Mouse (Mus musculus) left cerebral cortex, adult 9 months (tissue): ENCODE results near the gene Bbs9.
"Not testable (repeated sequence)": the region's sequence is repeated elsewhere in the genome, so short reads cannot be mapped to it uniquely, and the experiment has no call there.

Source experiments
- DNase-seq, 2 experiments: peaks; one replicate each; pipeline ENCODE4 v3.0.0; 2022; ENCODE audit warnings: low spot score in 2 of 2

Bbs9 gene

DNA sequence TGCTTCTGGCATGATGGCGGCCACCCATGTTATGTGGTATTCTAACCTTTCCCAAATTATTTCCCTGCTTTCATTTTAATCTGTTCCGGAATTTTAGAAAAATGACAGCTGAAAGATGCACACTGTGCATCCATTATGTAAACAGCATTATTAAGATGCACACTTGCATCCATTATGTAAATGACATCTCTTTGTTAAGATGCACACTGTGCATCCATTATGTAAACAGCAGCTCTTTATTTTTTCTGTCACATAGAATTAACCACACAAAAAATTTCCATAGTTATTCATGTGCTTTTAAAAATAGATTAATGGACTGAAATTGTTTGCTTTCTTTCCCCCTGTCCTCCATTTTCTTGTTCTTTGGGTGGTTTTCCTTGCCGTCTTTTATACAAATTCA lies 373.3 kb downstream of the Bbs9 start:
- DNase-seq: no peak

DNA sequence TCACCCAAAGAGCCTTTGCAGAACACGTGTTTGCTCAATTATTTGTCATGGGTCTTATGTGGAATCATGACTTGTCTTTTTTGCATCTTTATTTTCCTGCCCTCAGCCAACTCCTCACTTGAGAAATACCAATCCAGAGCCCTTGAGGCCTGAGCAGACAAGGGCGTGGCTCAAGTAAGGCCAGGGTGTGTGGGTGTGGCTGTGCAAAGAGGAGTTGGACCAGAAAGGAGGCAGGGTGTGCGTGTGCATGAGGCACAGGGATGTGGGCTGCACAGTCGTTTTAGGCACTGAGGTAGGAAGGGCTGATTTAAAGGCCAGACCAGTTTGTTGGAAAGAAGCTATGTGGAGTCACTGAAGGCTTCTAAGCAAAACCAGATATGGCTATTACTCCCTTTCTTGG lies 373.7 kb downstream of the Bbs9 start:
- no peak for DNase-seq

DNA sequence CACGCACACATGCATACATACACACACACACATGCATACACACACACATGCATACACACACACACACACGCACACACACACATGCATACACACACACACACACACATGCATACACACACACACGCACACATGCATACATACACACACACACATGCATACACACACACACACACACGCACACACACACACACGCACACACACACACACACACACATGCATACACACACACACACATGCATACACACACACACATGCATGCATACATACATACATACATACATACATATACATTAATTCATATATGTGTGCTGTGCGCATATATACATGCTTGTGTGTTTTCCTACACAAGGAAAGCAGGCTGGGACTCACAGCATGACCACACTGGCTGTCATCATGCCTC lies 393.6 kb downstream of the Bbs9 start:
- not testable (repeated sequence) for DNase-seq

DNA sequence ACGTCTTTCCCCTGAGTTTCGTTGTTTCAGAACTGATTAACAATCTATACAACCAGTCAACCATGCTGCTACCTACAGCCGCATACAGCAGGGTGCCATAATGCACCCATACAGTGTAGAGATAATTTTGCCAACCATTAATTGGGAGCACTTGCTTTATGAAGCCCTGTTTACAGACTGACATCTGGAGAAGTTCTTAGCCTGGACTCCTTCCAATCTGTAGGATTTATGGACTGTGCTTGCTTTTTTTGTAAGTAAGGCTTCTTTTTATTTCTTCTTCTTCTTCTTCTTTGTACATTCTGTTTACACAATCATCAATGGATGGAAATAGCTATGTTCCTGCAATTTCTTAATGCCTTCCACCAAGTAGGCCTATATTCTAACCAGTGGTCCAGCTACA lies 395.1 kb downstream of the Bbs9 start:
- DNase-seq: no peak

DNA sequence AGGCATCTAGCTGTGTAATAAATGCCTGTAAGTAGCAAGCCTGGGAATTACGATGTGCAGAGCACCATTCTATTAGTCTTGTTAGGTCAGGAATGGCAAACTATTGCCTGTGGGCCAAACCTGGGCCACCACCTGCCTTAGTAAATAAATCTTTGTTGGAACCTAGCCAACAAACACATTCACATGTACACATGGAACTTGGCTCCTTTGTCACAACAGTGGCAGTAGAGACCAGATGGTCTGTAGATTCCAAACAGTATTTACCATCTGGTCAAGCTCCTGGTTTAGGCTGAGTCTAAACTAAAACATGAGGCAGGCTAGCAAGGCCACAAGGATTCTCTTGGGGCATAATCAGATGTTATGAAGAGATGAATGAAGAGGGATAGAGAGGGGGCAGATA lies 399.7 kb downstream of the Bbs9 start:
- DNase-seq: no peak

DNA sequence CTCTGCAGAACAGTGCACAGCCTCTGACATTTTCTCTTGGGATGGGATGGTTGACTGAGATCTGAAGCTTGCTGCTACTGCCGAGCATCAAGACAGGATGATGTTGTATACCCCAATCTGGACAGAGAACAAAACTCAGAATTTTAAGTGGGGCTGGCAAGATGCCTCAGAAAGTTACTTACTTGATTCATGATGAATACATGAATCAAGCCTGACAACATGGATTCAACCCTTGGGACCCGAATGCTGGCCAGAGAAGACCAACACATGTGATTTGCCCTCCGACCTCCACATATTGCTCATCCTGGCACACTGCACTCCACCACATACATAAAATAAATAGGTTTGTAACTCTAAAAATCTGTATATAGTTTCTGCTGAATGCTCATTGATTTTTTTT lies 403.8 kb downstream of the Bbs9 start:
- no peak for DNase-seq

DNA sequence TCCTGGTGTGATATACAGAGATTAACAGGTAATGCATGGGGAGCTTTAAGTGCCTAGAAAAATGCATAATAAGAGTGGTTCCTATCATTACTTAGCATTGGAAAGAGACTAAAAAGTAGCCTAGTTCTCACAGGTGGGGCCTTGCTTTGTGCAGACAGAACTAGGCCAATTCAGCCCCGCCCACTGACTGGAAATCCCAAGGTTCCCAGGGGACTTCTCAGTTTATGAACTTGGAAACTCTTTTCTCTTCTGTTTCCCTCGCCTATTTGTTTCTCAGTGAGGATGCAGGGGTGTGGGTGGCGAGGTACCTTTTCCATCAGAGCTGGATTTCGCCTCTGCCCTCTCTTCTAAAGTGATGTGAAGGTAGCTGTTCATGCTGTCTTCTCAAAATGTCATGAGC lies 410.8 kb downstream of the Bbs9 start:
- DNase-seq: no peak

DNA sequence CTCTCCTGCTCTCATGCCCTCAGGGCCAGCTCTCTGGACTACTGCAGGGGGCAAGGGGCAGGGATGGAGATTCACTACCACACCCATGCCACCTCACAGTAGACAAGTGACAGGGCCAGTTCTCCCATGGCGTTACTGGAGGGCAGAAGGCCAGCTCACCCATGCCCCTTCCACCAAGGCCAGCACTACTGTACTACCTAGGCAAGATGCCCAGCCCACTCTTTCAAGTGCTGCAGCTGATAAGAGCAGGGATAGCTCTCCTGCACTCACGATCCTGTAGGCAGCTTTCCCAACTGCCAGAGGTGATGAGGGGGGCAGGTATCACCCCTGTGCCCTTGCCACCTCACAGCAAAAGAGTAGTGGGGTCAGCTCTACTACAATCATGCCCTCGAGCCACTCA lies 429.9 kb downstream of the Bbs9 start:
- no peak for DNase-seq

DNA sequence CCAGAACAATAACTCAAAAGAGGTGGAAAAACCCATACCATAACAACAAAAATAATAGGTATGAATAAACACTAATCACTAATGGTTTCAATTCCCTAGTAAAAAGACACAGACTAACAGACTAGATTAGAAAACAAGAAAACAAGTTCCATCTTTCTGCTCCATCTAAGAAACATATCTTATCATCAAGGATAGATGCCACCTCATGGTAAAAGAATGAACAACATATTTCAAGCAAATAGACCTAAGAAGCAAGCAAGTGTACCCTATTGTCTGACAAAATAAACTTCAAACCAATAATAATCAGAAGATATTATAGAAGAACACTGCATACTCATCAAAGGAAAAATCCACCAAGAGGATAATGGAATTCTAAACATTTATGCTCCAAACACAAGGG lies 441.3 kb downstream of the Bbs9 start:
- no peak for DNase-seq

DNA sequence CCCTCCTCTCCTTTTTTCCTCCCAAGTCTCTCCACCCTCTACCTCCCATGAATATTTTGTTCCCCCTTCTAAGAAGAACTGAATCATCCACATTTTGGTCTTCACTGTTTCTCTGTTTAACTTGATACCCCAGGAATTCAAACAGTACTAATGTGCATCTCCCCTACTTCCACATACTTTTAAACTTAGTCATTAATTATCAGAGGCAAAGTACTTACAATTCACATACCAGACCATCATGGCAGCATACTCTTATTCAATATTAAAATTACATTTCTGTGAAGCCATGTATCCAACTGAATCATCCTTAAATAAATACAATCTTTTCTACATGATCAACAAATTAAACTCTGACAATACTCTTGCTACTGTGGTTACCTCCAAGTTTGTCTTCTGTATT lies 460.1 kb downstream of the Bbs9 start:
- DNase-seq: no peak
